Mouse (Mus musculus) natural killer cell, adult 2 months (primary cell): ENCODE results near the gene Crisp4.

Experiments
- DNase-seq, 2 experiments: peaks; one replicate each; pipeline ENCODE4 v3.0.0; 2022; ENCODE audit warnings: low spot score in 2 of 2

The Crisp4 gene

GRCm38 (mm10) chr1:18145802-18146201 lies at the start of gene Crisp4:
Gene Crisp4, minus strand, starts transcription at chr1:18145902.
- no peak for DNase-seq

- DNase-seq = no peak
Measured at GRCm38 (mm10) chr1:18191719-18192118, 46.0 kb upstream of the Crisp4 start.

GRCm38 (mm10) chr1:18190714-18191712 lies 45.3 kb upstream of the Crisp4 start:
- no peak for DNase-seq

GRCm38 (mm10) chr1:18181167-18181566 lies 35.5 kb upstream of the Crisp4 start:
- DNase-seq = no peak

GRCm38 (mm10) chr1:18170573-18170972 lies 24.9 kb upstream of the Crisp4 start:
- DNase-seq = no peak

GRCm38 (mm10) chr1:18168261-18168660 lies 22.6 kb upstream of the Crisp4 start:
- DNase-seq = no peak

GRCm38 (mm10) chr1:18159082-18159481 lies 13.4 kb upstream of the Crisp4 start:
- DNase-seq = no peak

- DNase-seq = no peak
Measured at GRCm38 (mm10) chr1:18148211-18148610, 2.5 kb upstream of the Crisp4 start.

- no peak for DNase-seq
Measured at GRCm38 (mm10) chr1:18131691-18132090, 14.0 kb downstream of the Crisp4 start.

- no peak for DNase-seq
Measured at GRCm38 (mm10) chr1:18129983-18130382, 15.7 kb downstream of the Crisp4 start.

- no peak for DNase-seq
Measured at GRCm38 (mm10) chr1:18106720-18107355, 38.9 kb downstream of the Crisp4 start.

- no peak for DNase-seq
Measured at GRCm38 (mm10) chr1:18105866-18106529, 39.7 kb downstream of the Crisp4 start.

- no peak for DNase-seq
Measured at GRCm38 (mm10) chr1:18105029-18105865, 40.5 kb downstream of the Crisp4 start.
